Mouse (Mus musculus) lung, postnatal 0 days (tissue): Measurements from ENCODE around the gene Dgkd.

Source experiments
- CTCF ChIP-seq: IDR thresholded peaks from 2 replicates; pipeline ENCODE4 v1.5.1; 2016; ENCODE audit warnings: antibody characterized with exemption, mild to moderate bottlenecking
- EP300 ChIP-seq: IDR thresholded peaks from 2 replicates; pipeline ENCODE4 v1.6.1; 2016; ENCODE audit warnings: antibody characterized with exemption, mild to moderate bottlenecking, control low read depth

- TF ChIP-seq CTCF (no peak), EP300 (no peak)
Measured at GRCm38 (mm10) chr1:87854411-87854810, 1.3 kb downstream of the Dgkd start.
